Comparison of ENCODE assay signal across 25 mouse cellular contexts in the genomic region with DNA sequence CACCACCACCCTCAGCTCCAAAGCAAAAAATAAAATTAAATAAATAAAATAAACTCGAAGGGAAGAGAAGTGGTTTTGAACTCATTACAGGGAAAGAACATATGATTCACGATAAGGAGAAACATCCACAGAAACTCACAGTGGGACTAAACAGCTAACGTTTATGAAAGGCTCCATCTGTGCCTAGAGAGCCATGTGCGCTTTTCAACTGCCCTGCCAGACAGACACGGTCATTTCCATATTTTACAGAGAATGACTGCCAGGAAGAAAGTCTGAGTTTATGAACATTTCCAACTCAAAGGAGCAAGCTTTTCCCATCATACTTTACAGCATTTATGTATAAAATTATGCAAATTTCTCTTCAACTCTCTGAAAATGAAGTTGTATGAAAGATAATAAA.
DNase-seq lines count a peak whose midpoint lies in the region; ATAC-seq lines count a peak whose summit lies in the region.
"Had no signal": no experiment of that assay in that cellular context is flagged by ENCODE, and none has a peak within 500 bp of the region (broad histone marks: within the 10 kb centered on the region; RNA-seq: fewer than 3 reads in every experiment).

No protein-coding gene starts in this region.

- no peak for DNase-seq in forebrain, embryonic 10.5 days (ENCODE audit: extremely low spot score, low spot score)
- DNase-seq in hindbrain, embryonic 10.5 days (ENCODE audit: low spot score), result no peak
- no peak for DNase-seq in midbrain, embryonic 10.5 days (ENCODE audit: low spot score)
- DNase-seq in brain, embryonic 18.5 days (ENCODE audit: low read depth, low spot score), result peak; percentile 76
- DNase-seq: adrenal gland, postnatal 10 days; cerebellum, adult 18-20 months; gastrocnemius, postnatal 25 days; heart, adult 2 months; kidney, adult 11 months; kidney, postnatal 14 days; layer of hippocampus, adult 9-11 months; thymus, adult 2 months; thymus, postnatal 4 days had no signal

- no peaks in the 10 kb centered on the region for H3K9me3 ChIP-seq in forebrain, embryonic 13.5 days (replicated peaks)
- H3K9me3 ChIP-seq in forebrain, embryonic 10.5 days, result peaks cover 3% of the 10 kb centered on the region; the same call in 1 of the 2 replicates
- peaks cover 5% of the 10 kb centered on the region; the same call in 1 of the 2 replicates for H3K9me3 ChIP-seq in hindbrain, embryonic 10.5 days
- peaks cover 4% of the 10 kb centered on the region; the same call in 1 of the 2 replicates for H3K9me3 ChIP-seq in hindbrain, embryonic 12.5 days (replicated peaks)
- no peaks in the 10 kb centered on the region for H3K9me3 ChIP-seq in midbrain, embryonic 15.5 days
- H3K9me3 ChIP-seq in midbrain, embryonic 10.5 days (replicated peaks), result no peaks in the 10 kb centered on the region
- H3K9me3 ChIP-seq: embryonic facial prominence, embryonic 12.5 days; limb, embryonic 13.5 days; lung, embryonic 15.5 days; midbrain, embryonic 12.5 days had no signal

- H3K4me2 ChIP-seq in forebrain, embryonic 13.5 days, result no peak overlapping the region
- H3K4me2 ChIP-seq in hindbrain, embryonic 12.5 days (replicated peaks), result no peak overlapping the region
- no peak overlapping the region for H3K4me2 ChIP-seq in midbrain, embryonic 15.5 days
- H3K4me2 ChIP-seq: embryonic facial prominence, embryonic 12.5 days; heart, embryonic 12.5 days; limb, embryonic 13.5 days; liver, embryonic 11.5 days; lung, embryonic 15.5 days; midbrain, embryonic 12.5 days had no signal

- ATAC-seq in forebrain, embryonic 13.5 days, result peak; percentile 64; the same call in 1 of the 2 replicates
- ATAC-seq in hindbrain, embryonic 12.5 days (ENCODE audit: low FRiP score), result no peak
- ATAC-seq in midbrain, embryonic 15.5 days (replicated peaks), result peak; percentile 54
- ATAC-seq in granulocyte monocyte progenitor cell, adult 5-6 weeks (replicated peaks; ENCODE audit: poor library complexity, severe bottlenecking), result no peak
- ATAC-seq: inflammation-experienced regulatory T-cells, adult 6 months; Patski had no signal

- no peaks in the 10 kb centered on the region for H3K36me3 ChIP-seq in forebrain, embryonic 13.5 days (ENCODE audit: poor library complexity, severe bottlenecking)
- H3K36me3 ChIP-seq in forebrain, embryonic 10.5 days (replicated peaks), result no peaks in the 10 kb centered on the region
- H3K36me3 ChIP-seq in hindbrain, embryonic 10.5 days, result no peaks in the 10 kb centered on the region
- no peaks in the 10 kb centered on the region for H3K36me3 ChIP-seq in hindbrain, embryonic 12.5 days
- H3K36me3 ChIP-seq in midbrain, embryonic 15.5 days (replicated peaks), result no peaks in the 10 kb centered on the region
- no peaks in the 10 kb centered on the region for H3K36me3 ChIP-seq in midbrain, embryonic 10.5 days
- H3K36me3 ChIP-seq: embryonic facial prominence, embryonic 12.5 days; heart, embryonic 12.5 days; limb, embryonic 13.5 days; lung, embryonic 15.5 days; midbrain, embryonic 12.5 days had no signal

- H3K4me3 ChIP-seq in forebrain, embryonic 13.5 days, result no peak overlapping the region
- no peak overlapping the region for H3K4me3 ChIP-seq in forebrain, embryonic 10.5 days
- no peak overlapping the region for H3K4me3 ChIP-seq in hindbrain, embryonic 10.5 days
- H3K4me3 ChIP-seq in hindbrain, embryonic 12.5 days, result no peak overlapping the region
- no peak overlapping the region for H3K4me3 ChIP-seq in midbrain, embryonic 15.5 days
- no peak overlapping the region for H3K4me3 ChIP-seq in midbrain, embryonic 10.5 days
- H3K4me3 ChIP-seq: embryonic facial prominence, embryonic 12.5 days; heart, adult 2 months; heart, embryonic 12.5 days; limb, embryonic 13.5 days; lung, embryonic 15.5 days; midbrain, embryonic 12.5 days had no signal

- H3K4me1 ChIP-seq in forebrain, embryonic 13.5 days, result peaks cover 4% of the 10 kb centered on the region; the same call in 1 of the 2 replicates
- 0 out of 2 replicates have a peak, but pooled peaks cover 4% of the 10 kb centered on the region for H3K4me1 ChIP-seq in forebrain, embryonic 10.5 days
- no peaks in the 10 kb centered on the region for H3K4me1 ChIP-seq in hindbrain, embryonic 10.5 days (replicated peaks)
- H3K4me1 ChIP-seq in hindbrain, embryonic 12.5 days, result 0 out of 2 replicates have a peak, but pooled peaks cover 3% of the 10 kb centered on the region
- H3K4me1 ChIP-seq in midbrain, embryonic 15.5 days, result no peaks in the 10 kb centered on the region
- H3K4me1 ChIP-seq in midbrain, embryonic 10.5 days, result peaks cover 10% of the 10 kb centered on the region
- H3K4me1 ChIP-seq: embryonic facial prominence, embryonic 12.5 days; limb, embryonic 13.5 days; lung, embryonic 15.5 days; midbrain, embryonic 12.5 days had no signal

- H3K27ac ChIP-seq in forebrain, embryonic 13.5 days, result no peak overlapping the region
- H3K27ac ChIP-seq in forebrain, embryonic 10.5 days, result no peak overlapping the region
- H3K27ac ChIP-seq in hindbrain, embryonic 10.5 days, result 0 out of 2 replicates have a peak overlapping the region, but pooled peaks have one; percentile 56
- H3K27ac ChIP-seq in hindbrain, embryonic 12.5 days, result no peak overlapping the region
- H3K27ac ChIP-seq in midbrain, embryonic 15.5 days, result no peak overlapping the region
- H3K27ac ChIP-seq in midbrain, embryonic 10.5 days (replicated peaks), result no peak overlapping the region
- H3K27ac ChIP-seq: embryonic facial prominence, embryonic 12.5 days; heart, adult 2 months; limb, embryonic 13.5 days; lung, embryonic 15.5 days; midbrain, embryonic 12.5 days had no signal

- WGBS in forebrain, embryonic 13.5 days, result 71% methylated on average over 5 of the region's 5 CpGs
- 89% methylated on average over 5 of the region's 5 CpGs for WGBS in forebrain, embryonic 10.5 days
- WGBS in hindbrain, embryonic 10.5 days, result 69% methylated on average over 5 of the region's 5 CpGs
- WGBS in hindbrain, embryonic 12.5 days, result 49% methylated on average over 5 of the region's 5 CpGs
- 28% methylated on average over 5 of the region's 5 CpGs for WGBS in midbrain, embryonic 15.5 days
- 82% methylated on average over 5 of the region's 5 CpGs for WGBS in midbrain, embryonic 10.5 days

- no peak overlapping the region for H3K9ac ChIP-seq in forebrain, embryonic 13.5 days
- H3K9ac ChIP-seq in hindbrain, embryonic 12.5 days, result no peak overlapping the region
- no peak overlapping the region for H3K9ac ChIP-seq in midbrain, embryonic 15.5 days
- H3K9ac ChIP-seq: embryonic facial prominence, embryonic 12.5 days; heart, embryonic 12.5 days; limb, embryonic 13.5 days; lung, embryonic 15.5 days; midbrain, embryonic 12.5 days had no signal

- H3K27me3 ChIP-seq in forebrain, embryonic 13.5 days, result no peaks in the 10 kb centered on the region
- H3K27me3 ChIP-seq in forebrain, embryonic 10.5 days (ENCODE audit: poor library complexity, severe bottlenecking), result no peaks in the 10 kb centered on the region
- no peaks in the 10 kb centered on the region for H3K27me3 ChIP-seq in hindbrain, embryonic 10.5 days (ENCODE audit: insufficient read depth, poor library complexity, severe bottlenecking)
- H3K27me3 ChIP-seq in hindbrain, embryonic 12.5 days, result no peaks in the 10 kb centered on the region
- H3K27me3 ChIP-seq in midbrain, embryonic 15.5 days (replicated peaks), result no peaks in the 10 kb centered on the region
- peaks cover 3% of the 10 kb centered on the region; the same call in 1 of the 2 replicates for H3K27me3 ChIP-seq in midbrain, embryonic 10.5 days (ENCODE audit: low read depth, poor library complexity, severe bottlenecking)
- H3K27me3 ChIP-seq: embryonic facial prominence, embryonic 12.5 days; heart, embryonic 12.5 days; limb, embryonic 13.5 days; lung, embryonic 15.5 days; midbrain, embryonic 12.5 days; Patski had no signal

Comparison
In these comparisons a context has a peak if more than half of its experiments do, and no peak if none do; other contexts are left out.
1. ATAC-seq: peak in forebrain, embryonic 13.5 days (single experiment) and midbrain, embryonic 15.5 days (single experiment); none in hindbrain, embryonic 12.5 days (single experiment) and granulocyte monocyte progenitor cell, adult 5-6 weeks (single experiment).